Mouse (Mus musculus) neural tube, embryonic 13.5 days (tissue): ENCODE measurements around the gene Map4k4. TPM values are rescaled to one million over a fixed set of nuclear protein-coding genes. Genes with fewer than 3 reads are reported as not detected.
A peak's percentile ranks its signal among the peaks of the same experiment; 100 is the strongest.

Experiments used
- ATAC-seq: fragments of 200-750 bp; cut with Nextera tagmentation; 2 replicates; pipeline ENCODE4 v1.8.0; 2017; ENCODE audit warnings: low read depth, mild to moderate bottlenecking, moderate TSS enrichment, moderate library complexity
- H3K27ac ChIP-seq: fragments of 300-500 bp; sonication (generic); replicated peaks from 2 replicates; pipeline ENCODE4 v1.5.1; 2015; ENCODE audit warnings: moderate library complexity, mild to moderate bottlenecking, inconsistent platforms
- H3K27me3 ChIP-seq: fragments of 300-500 bp; sonication (generic); 2 replicates; pipeline ENCODE4 v1.6.1; 2015; ENCODE audit warnings: mild to moderate bottlenecking, inconsistent platforms
- H3K36me3 ChIP-seq: fragments of 300-500 bp; sonication (generic); 2 replicates; pipeline ENCODE4 v1.6.1; 2015; ENCODE audit warnings: mild to moderate bottlenecking, inconsistent platforms
- H3K4me1 ChIP-seq: fragments of 300-500 bp; sonication (generic); replicated peaks from 2 replicates; pipeline ENCODE4 v1.6.1; 2015; ENCODE audit warnings: inconsistent platforms
- H3K4me2 ChIP-seq: fragments of 300-500 bp; sonication (generic); 2 replicates; pipeline ENCODE4 v1.6.1; 2015; ENCODE audit warnings: inconsistent platforms, mild to moderate bottlenecking, moderate library complexity
- H3K4me3 ChIP-seq: fragments of 300-500 bp; sonication (generic); 2 replicates; pipeline ENCODE4 v1.5.1; 2015; ENCODE audit warnings: mild to moderate bottlenecking, inconsistent platforms
- H3K9ac ChIP-seq: fragments of 300-500 bp; sonication (generic); 2 replicates; pipeline ENCODE4 v1.6.1; 2015; ENCODE audit warnings: moderate library complexity, mild to moderate bottlenecking, inconsistent platforms
- H3K9me3 ChIP-seq: fragments of 300-500 bp; sonication (generic); 2 replicates; pipeline ENCODE4 v1.6.1; 2016; ENCODE audit warnings: inconsistent platforms
- WGBS: fragments of 180-500 bp; shearing (Covaris S2); methylation state at CpG from one replicate; pipeline ENCODE4 v1.1.7; 2015; 5-methylcytosine and 5-hydroxymethylcytosine counted together
- polyA plus RNA-seq: library from polyadenylated mRNA; unstranded; fragments of >200 nt; fragmentation: Nextera tagmentation; extraction: Ambion mirVana; gene quantifications from 2 replicates; pipeline ENCODE4 v1.2.1, GENCODE M21; 2015

Gene Map4k4
- polyA plus RNA-seq, 1 experiment from 2014 or later, result 49.0 TPM

DNA sequence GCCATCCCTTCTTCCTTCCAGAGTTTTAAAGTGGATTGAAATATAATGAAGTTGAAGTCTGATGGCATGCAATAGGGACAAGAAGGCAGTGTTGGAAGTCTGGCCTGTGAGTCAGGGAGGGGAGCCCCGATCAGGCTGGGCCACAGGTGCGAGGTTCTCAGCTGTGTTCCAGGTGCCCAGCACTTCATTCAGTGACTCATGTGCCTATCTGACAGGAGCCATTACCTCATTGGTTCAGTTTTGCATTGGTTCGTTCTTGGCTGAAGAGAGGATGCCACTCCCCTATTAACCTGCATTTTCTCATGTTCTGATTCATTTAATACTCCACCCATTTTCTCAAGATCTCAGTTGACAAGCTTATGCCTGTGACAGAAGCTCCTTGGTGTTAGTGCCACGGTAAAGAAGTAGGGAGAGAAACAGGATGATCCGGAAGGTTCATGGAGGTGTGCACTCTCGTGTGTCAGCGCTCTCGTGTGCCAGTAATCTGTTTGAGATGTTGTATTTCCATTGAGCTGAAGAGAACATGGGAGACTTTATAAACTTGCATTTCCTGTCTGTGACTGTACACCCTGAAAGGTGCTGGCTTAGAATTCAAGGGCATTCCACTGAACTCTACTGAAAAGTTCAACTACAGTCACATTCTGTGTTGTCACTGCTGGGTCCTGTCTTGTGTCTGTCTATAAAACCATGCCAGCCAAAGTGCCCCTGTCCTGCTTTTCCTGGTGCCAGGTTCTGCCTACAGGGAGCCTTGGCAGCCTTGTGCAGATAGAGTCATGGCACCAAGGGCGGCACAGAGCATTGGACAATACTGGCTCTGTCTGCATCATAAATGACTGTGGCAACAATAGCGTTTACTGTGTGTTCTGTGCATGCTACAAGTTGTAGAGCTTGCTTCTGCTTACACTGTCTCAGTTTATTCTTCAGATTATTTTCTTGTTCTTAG, 40.8 kb downstream of the Map4k4 start:
- peak; percentile 26; the same call in 1 of the 2 replicates for ATAC-seq

DNA sequence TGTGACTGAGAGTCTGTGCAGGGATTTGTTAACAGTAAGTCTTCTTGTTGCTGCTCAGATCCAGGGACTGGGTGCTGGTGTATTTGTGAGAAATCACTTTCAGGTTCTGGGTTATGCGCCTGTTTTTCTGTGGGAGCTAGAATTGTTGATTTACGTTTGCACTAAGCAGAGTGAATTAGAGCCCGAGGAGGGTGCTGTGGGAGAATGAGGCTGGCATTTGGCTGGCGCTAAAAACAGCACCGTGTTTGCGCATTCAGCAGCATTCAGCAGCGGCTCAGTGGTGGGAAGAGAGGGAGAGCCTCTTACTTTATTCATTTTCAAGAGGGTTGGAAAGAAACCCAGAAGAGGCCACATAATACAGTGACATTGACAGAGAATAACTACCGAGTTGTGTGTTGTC, 42.2 kb downstream of the Map4k4 start:
- H3K27ac ChIP-seq, result peak overlapping the region; percentile 81
- no peaks in the 10 kb centered on the region for H3K36me3 ChIP-seq
- H3K9ac ChIP-seq, result peak overlapping the region; percentile 38; the same call in 1 of the 2 replicates
- peak; percentile 41; the same call in 1 of the 2 replicates for ATAC-seq
- no peaks in the 10 kb centered on the region for H3K27me3 ChIP-seq
- no peaks in the 10 kb centered on the region for H3K9me3 ChIP-seq
- H3K4me2 ChIP-seq, result peak overlapping the region; percentile 29
- peaks cover 99% of the 10 kb centered on the region for H3K4me1 ChIP-seq
- 6% methylated on average over 8 of the region's 8 CpGs for WGBS
- H3K4me3 ChIP-seq, result 0 out of 2 replicates have a peak overlapping the region, but pooled peaks have one; percentile 0

More for the DNA sequence above, 40.8 kb downstream of the Map4k4 start:
- H3K4me1 ChIP-seq, result peaks cover 99% of the 10 kb centered on the region
- H3K36me3 ChIP-seq, result no peaks in the 10 kb centered on the region
- H3K4me2 ChIP-seq, result peak overlapping the region; percentile 29
- H3K9me3 ChIP-seq, result no peaks in the 10 kb centered on the region
- WGBS, result 66% methylated on average over 10 of the region's 10 CpGs
- H3K9ac ChIP-seq, result 0 out of 2 replicates have a peak overlapping the region, but pooled peaks have one; percentile 17
- H3K4me3 ChIP-seq, result no peak overlapping the region
- H3K27ac ChIP-seq, result peak overlapping the region; percentile 81
- H3K27me3 ChIP-seq, result no peaks in the 10 kb centered on the region

DNA sequence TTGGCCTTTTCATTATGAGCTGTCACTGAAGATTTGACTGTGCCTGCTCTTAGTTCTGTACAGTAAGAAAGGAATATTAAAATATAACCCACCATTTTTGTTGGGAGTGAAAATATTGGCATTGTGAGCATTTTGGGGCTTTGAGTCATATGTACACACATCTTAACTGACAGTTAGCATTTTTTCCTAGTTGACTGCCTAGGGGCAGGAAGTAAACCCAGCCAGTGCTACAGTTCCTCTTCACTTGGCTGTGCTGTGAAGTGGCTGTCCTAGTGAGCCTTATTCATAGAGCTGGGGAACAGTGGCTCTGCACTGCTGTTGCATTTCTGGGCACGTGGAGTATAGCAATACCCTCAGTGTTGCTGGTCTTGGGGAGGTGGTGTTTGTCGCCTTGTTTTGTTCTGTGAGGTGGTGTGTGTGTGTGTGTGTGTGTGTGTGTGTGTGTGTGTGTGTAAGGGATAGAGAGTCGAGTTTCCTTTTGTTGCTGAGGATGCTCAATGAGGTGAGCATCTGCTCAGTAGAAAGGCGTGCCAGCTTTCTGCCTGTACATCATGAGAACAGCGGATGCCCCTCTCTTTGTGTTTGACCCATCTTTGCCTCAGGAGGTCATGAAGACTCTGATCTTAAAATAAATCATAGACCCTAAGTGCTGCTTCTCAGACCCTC, 43.7 kb downstream of the Map4k4 start:
- WGBS, result 13% methylated on average over 5 of the region's 5 CpGs
- Histone ChIP-seq H3K4me1 (peaks cover 99% of the 10 kb centered on the region), H3K4me2 (no peak overlapping the region), H3K4me3 (no peak overlapping the region), H3K9ac (no peak overlapping the region; the same call in 1 of the 2 replicates), H3K27ac (peak overlapping the region; percentile 67), H3K36me3 (no peaks in the 10 kb centered on the region), H3K9me3 (no peaks in the 10 kb centered on the region), H3K27me3 (no peaks in the 10 kb centered on the region)
- peak; percentile 4; the same call in 1 of the 2 replicates for ATAC-seq

DNA sequence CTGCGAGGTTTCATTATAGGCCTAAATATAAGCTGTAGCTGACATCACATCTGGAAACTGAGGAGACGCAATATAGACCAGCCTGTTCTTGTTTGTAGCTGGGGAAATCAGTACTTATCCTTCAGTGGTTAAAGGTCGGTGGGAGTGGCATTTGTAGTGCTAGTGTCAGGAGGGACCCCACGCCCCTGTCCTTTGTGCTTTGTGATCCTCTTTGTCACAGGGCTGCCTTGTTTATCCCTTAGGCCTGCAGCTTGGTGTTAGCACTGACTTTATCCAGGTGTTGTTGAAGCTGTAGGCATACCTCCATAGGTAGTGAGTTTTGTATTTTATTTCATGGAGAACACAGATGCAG, 44.2 kb downstream of the Map4k4 start:
- Histone ChIP-seq H3K9ac (no peak overlapping the region), H3K4me3 (no peak overlapping the region), H3K27me3 (no peaks in the 10 kb centered on the region), H3K4me2 (no peak overlapping the region), H3K9me3 (no peaks in the 10 kb centered on the region), H3K27ac (peak overlapping the region; percentile 67), H3K36me3 (no peaks in the 10 kb centered on the region), H3K4me1 (peaks cover 99% of the 10 kb centered on the region)
- WGBS, result 32% methylated on average over 4 of the region's 4 CpGs
- no peak for ATAC-seq

DNA sequence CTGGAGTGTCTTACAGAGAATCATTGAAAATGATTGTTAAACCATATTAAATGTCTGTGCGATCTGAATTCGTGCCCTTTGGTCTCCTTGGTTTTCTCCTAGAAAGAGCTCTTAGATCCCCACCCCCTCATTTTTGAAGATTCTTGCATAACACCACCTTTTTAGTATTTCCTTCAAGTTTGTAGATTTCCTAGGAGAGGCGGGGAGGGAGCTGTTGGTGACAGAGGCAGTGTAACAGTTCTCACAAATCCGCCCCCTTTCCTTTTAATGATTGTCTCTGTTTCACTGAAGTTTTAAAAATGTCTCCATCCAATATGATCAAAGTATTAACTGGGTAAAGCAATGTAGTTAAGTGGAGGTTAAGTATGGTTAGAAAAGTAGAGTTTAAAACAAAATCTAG, 45.7 kb downstream of the Map4k4 start:
- no peak for ATAC-seq
- Histone ChIP-seq H3K9ac (no peak overlapping the region), H3K9me3 (no peaks in the 10 kb centered on the region), H3K4me3 (no peak overlapping the region), H3K27ac (peak overlapping the region; percentile 85), H3K4me1 (peaks cover 98% of the 10 kb centered on the region), H3K4me2 (no peak overlapping the region), H3K36me3 (no peaks in the 10 kb centered on the region), H3K27me3 (no peaks in the 10 kb centered on the region)
- 67% methylated on average over 4 of the region's 4 CpGs for WGBS

DNA sequence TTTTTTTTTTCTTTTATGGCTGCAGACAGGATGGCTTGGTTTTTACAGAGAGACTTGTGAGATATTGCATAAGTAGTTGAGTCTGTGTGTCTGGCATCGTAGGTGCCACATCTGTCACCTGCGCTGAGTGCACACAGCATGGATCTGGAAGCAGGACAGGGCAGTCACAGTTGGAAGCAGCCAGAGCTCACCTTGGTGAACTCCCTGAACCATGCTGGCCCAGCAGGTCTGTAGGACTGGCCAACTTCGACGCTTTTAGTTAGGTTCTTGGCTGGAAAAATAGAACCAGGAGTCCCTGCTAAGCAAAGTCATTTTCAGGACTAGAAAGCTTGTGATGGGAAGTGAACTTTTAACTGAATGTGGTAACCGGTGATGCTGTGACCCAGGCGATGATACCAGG, 46.5 kb downstream of the Map4k4 start:
- no peak for ATAC-seq
- Histone ChIP-seq H3K4me1 (peaks cover 98% of the 10 kb centered on the region), H3K27ac (peak overlapping the region; percentile 85), H3K9ac (0 out of 2 replicates have a peak overlapping the region, but pooled peaks have one; percentile 14), H3K4me2 (0 out of 2 replicates have a peak overlapping the region, but pooled peaks have one; percentile 11), H3K27me3 (no peaks in the 10 kb centered on the region), H3K36me3 (no peaks in the 10 kb centered on the region), H3K4me3 (no peak overlapping the region), H3K9me3 (no peaks in the 10 kb centered on the region)
- WGBS, result 50% methylated on average over 6 of the region's 6 CpGs

DNA sequence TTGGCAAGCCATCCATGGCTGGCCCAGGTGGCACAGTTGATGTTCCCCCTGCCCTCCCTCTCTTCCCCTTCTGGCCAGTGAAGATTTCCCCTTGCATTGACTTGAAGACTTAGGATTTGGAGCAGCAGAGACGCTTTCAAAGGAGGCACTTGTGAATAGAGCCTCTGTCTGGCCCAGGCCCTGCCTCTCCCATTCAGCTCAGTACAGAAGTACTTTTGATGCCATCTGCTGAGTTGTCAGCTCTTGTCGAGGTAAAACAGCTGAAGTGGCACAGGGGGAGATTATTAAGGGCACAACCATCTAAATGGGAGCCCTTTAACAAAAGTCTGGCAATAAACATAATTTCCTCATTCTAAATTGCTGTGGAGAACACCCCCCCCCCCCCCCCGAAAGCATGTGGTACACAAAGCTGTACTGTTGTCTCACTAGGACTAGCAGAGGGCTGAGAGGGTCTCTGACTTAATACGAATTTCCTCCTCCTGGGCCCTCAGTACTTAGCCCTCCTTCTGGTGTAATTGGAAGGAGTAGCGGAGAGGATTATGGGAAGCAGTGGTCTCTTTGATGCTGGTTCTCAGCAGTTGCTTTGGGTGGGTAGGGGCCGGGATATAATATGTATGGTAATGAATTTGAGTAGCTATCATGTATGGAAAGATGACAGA, 47.1 kb downstream of the Map4k4 start:
- Histone ChIP-seq H3K36me3 (no peaks in the 10 kb centered on the region), H3K9me3 (no peaks in the 10 kb centered on the region), H3K4me2 (0 out of 2 replicates have a peak overlapping the region, but pooled peaks have one; percentile 15), H3K27ac (peak overlapping the region; percentile 85), H3K4me1 (peaks cover 97% of the 10 kb centered on the region), H3K9ac (peak overlapping the region; percentile 32; the same call in 1 of the 2 replicates), H3K4me3 (no peak overlapping the region), H3K27me3 (no peaks in the 10 kb centered on the region)
- ATAC-seq, result peak; percentile 78
- WGBS, result 23% methylated on average over 6 of the region's 6 CpGs

DNA sequence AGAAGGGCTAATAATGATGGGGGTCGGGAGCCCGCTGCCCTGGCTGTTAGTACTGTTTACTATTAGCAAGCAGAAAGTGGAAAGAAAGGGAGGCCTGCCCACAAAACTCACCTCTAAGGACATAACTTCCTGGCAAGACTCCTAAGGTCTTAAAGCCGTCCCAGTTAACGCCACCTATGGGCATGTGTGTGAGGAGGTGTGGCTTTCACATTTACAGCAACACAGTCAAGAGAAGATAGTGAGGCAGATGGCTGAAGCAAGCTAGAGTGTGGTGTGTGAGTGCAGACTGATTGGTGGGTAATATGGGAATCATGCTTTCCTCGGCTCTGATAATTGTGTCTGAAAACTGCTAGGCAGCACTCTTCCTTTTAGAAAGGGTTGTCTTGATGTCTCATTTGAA, 48.5 kb downstream of the Map4k4 start:
- WGBS, result 42% methylated on average over 5 of the region's 5 CpGs
- ATAC-seq, result no peak
- Histone ChIP-seq H3K9me3 (no peaks in the 10 kb centered on the region), H3K9ac (no peak overlapping the region; the same call in 1 of the 2 replicates), H3K4me1 (peaks cover 95% of the 10 kb centered on the region), H3K4me2 (no peak overlapping the region), H3K36me3 (no peaks in the 10 kb centered on the region), H3K27ac (peak overlapping the region; percentile 85), H3K4me3 (no peak overlapping the region), H3K27me3 (no peaks in the 10 kb centered on the region)

DNA sequence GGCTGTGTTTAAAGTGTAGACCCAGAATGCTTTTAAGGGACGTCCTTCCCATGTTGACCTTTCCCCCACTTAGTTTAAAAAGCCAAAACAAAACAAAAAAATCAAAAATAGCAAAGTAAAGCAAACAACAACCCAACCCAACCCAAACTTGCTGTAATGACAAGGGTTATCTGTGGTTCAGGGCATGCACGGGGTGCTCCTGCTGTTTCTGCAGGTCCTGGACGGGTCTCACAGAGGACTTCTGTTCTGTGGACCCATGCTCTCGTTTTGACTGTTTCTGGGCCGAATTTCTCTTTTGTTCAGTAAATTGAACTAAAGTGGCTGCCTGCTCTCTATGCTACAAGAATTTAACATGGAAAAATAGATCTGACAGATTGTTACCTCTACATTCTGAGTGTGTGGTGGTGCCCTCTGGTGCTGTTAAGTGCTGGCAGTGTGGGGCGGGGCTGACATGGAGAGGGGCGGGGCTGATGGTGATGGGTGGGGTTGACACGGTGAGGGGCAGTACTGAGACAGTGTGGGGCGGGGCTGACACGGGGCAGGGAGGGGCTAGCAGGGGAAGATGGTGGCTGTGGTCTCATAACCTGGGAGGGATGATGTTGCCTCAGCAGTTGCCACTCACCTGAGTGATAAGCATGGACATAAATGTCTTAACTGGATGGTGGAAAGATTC, 49.2 kb downstream of the Map4k4 start:
- Histone ChIP-seq H3K4me3 (no peak overlapping the region), H3K27ac (0 out of 2 replicates have a peak overlapping the region, but pooled peaks have one; percentile 23), H3K9me3 (no peaks in the 10 kb centered on the region), H3K36me3 (no peaks in the 10 kb centered on the region), H3K9ac (no peak overlapping the region), H3K4me1 (peaks cover 94% of the 10 kb centered on the region), H3K27me3 (no peaks in the 10 kb centered on the region), H3K4me2 (no peak overlapping the region)
- ATAC-seq, result no peak
- WGBS, result 54% methylated on average over 10 of the region's 10 CpGs

DNA sequence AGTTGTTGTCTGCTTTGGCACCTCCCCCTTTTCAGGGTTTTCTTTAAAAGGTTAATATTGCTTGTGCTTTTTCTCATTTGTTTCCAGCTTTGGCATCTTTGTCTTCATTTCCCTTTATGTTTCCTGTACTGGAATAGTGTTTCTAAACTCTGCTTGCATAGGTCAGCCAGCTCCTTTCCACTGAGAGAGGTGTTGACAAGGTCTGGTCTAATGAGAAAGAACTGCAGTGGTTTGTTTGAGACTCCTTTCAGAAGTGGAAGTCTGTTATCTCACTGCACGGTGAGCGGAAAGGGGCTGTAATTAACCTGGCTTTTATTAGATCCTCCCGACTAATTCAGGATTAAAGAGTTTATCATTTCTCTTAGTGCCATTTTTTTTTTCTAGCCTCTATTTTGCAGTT, 49.9 kb downstream of the Map4k4 start:
- Histone ChIP-seq H3K9me3 (no peaks in the 10 kb centered on the region), H3K36me3 (no peaks in the 10 kb centered on the region), H3K4me2 (no peak overlapping the region), H3K4me3 (no peak overlapping the region), H3K27ac (peak overlapping the region; percentile 5; the same call in 1 of the 2 replicates), H3K27me3 (no peaks in the 10 kb centered on the region), H3K9ac (no peak overlapping the region), H3K4me1 (peaks cover 95% of the 10 kb centered on the region)
- no peak for ATAC-seq
- WGBS, result 53% methylated on average over 3 of the region's 3 CpGs

DNA sequence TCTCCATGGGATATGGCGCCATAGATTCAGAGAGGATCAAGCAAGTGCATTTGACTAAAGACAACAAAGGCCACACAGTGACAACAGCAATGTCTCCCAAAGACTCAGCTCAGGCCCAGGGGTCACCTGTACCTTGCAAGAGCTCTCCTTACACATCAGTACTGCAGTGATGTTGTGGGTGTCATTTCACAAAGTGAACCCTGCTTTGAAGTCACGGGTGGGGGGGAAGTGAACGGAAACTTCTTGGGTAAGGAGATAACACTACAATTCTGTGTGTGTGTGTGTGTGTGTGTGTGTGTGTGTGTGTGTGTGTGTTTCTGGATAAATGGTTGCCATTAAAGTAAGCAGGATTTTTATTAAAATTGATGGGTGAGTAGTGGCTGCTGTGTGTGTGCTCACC, 53.9 kb downstream of the Map4k4 start:
- Histone ChIP-seq H3K27ac (no peak overlapping the region), H3K27me3 (no peaks in the 10 kb centered on the region), H3K4me2 (no peak overlapping the region), H3K9me3 (no peaks in the 10 kb centered on the region), H3K9ac (no peak overlapping the region), H3K4me3 (no peak overlapping the region), H3K36me3 (no peaks in the 10 kb centered on the region), H3K4me1 (peaks cover 95% of the 10 kb centered on the region)
- 85% methylated on average over 3 of the region's 3 CpGs for whole genome bisulfite sequencing
- ATAC-seq, result no peak
